Mouse (Mus musculus) stomach, postnatal 0 days (tissue): Measurements from ENCODE around the gene Qpctl. TPM values are rescaled to one million over a fixed set of nuclear protein-coding genes. Genes with fewer than 3 reads are reported as not detected.

Experiments used
- ATAC-seq: fragments of 200-750 bp; cut with Nextera tagmentation; 2 replicates; pipeline ENCODE4 v1.8.0; 2017; ENCODE audit not compliant: low FRiP score, low TSS enrichment
- DNase-seq: peaks from one replicate; pipeline ENCODE4 v3.0.0-alpha.2; 2016; ENCODE audit warnings: low spot score
- H3K27ac ChIP-seq: fragments of 300-500 bp; sonication (generic); replicated peaks from 2 replicates; pipeline ENCODE4 v1.5.1; 2014; ENCODE audit warnings: mild to moderate bottlenecking, control low read depth
- H3K27me3 ChIP-seq: fragments of 300-500 bp; sonication (generic); 2 replicates; pipeline ENCODE4 v1.6.1; 2014; ENCODE audit warnings: low read length; ENCODE audit not compliant: control insufficient read depth, insufficient read depth
- H3K36me3 ChIP-seq: fragments of 300-500 bp; sonication (generic); 2 replicates; pipeline ENCODE4 v1.6.1; 2014; ENCODE audit warnings: low read length, mixed read lengths; ENCODE audit not compliant: control insufficient read depth, insufficient read depth
- H3K4me1 ChIP-seq: fragments of 300-500 bp; sonication (generic); replicated peaks from 2 replicates; pipeline ENCODE4 v1.6.1; 2014; ENCODE audit warnings: antibody characterized with exemption; ENCODE audit not compliant: control insufficient read depth, insufficient read depth
- H3K4me2 ChIP-seq: fragments of 300-500 bp; sonication (generic); replicated peaks from 2 replicates; pipeline ENCODE4 v1.6.1; 2014; ENCODE audit warnings: low read depth, mild to moderate bottlenecking, control low read depth, moderate library complexity
- H3K4me3 ChIP-seq: fragments of 300-500 bp; sonication (generic); 2 replicates; pipeline ENCODE4 v1.5.1; 2014; ENCODE audit warnings: low read depth, low read length, control low read depth
- H3K9ac ChIP-seq: fragments of 300-500 bp; sonication (generic); 2 replicates; pipeline ENCODE4 v1.6.1; 2014; ENCODE audit warnings: mild to moderate bottlenecking, low read length, control low read depth, mixed read lengths
- H3K9me3 ChIP-seq: fragments of 300-500 bp; sonication (generic); 2 replicates; pipeline ENCODE4 v1.6.1; 2016; ENCODE audit warnings: low read length; ENCODE audit not compliant: control insufficient read depth
- CTCF ChIP-seq: IDR thresholded peaks from 2 replicates; pipeline ENCODE4 v1.5.1; 2016; ENCODE audit warnings: antibody characterized with exemption, low read depth, mild to moderate bottlenecking, moderate library complexity
- EP300 ChIP-seq: optimal IDR thresholded peaks from 2 replicates; pipeline ENCODE3; 2016; ENCODE audit warnings: antibody characterized with exemption
- WGBS: fragments of 180-500 bp; shearing (Covaris S2); extraction: QIAGEN DNeasy Blood & Tissue Kit; methylation state at CpG from one replicate; pipeline ENCODE4 v1.1.7; 2014; 5-methylcytosine and 5-hydroxymethylcytosine counted together
- polyA plus RNA-seq: library from polyadenylated mRNA; unstranded; fragments of >200 nt; fragmentation: Nextera tagmentation; extraction: Ambion mirVana; gene quantifications from 2 replicates; pipeline ENCODE4 v1.2.1, GENCODE M21; 2015

The Qpctl gene
- polyA plus RNA-seq, 1 experiment from 2014 or later, result 11.8 TPM

DNA sequence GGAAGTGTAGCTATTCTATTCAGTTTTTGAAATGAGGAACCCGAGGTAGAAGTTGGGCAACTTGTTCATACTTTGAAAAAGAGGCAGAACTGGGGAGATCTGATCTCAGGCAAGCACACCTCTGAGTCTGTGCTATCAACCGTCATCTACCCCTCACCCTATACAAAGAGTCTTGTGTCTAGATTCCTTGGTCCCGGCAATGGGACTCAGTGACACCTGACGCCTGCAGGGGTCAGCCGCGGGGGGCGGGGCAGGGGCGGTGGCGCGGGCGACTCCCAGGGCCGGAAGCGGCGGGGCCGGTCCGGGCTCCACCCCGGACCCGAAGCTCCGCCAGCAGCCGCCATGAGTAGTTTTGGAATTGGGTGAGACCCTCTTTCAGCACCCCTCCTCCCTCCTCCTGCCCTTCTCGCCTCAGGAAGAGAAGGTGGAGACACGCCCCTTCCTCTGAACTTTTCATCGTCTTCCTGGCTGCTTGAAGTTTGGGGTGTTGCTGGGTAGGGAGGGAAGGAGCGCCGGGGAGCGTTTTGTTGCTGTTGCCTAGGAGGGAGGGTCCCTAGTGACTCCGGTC, 31.9 kb upstream of the Qpctl start:
- no peak overlapping the region for H3K27ac ChIP-seq
- H3K4me2 ChIP-seq, result peak overlapping the region; percentile 80
- H3K4me1 ChIP-seq, result 0 out of 2 replicates have a peak, but pooled peaks cover 2% of the 10 kb centered on the region
- H3K36me3 ChIP-seq, result no peaks in the 10 kb centered on the region; the same call in 1 of the 2 replicates
- ATAC-seq, result peak; percentile 43
- no peaks in the 10 kb centered on the region for H3K9me3 ChIP-seq
- H3K4me3 ChIP-seq, result peak overlapping the region; percentile 57
- H3K27me3 ChIP-seq, result peaks cover 20% of the 10 kb centered on the region
- peak overlapping the region; percentile 64 for H3K9ac ChIP-seq
- TF ChIP-seq CTCF (no peak), EP300 (no peak)
- peak; percentile 77 for DNase-seq
- 1% methylated on average over 24 of the region's 27 CpGs for WGBS

- no peak overlapping the region for H3K27ac ChIP-seq
- no peak overlapping the region for H3K9ac ChIP-seq
- H3K9me3 ChIP-seq, result no peaks in the 10 kb centered on the region
- TF ChIP-seq EP300 (no peak), CTCF (no peak)
- no peak overlapping the region for H3K4me3 ChIP-seq
- DNase-seq, result no peak
- H3K4me2 ChIP-seq, result no peak overlapping the region
- H3K27me3 ChIP-seq, result peaks cover 20% of the 10 kb centered on the region
- 38% methylated on average over 6 of the region's 6 CpGs for WGBS
- ATAC-seq, result no peak
- H3K4me1 ChIP-seq, result 0 out of 2 replicates have a peak, but pooled peaks cover 2% of the 10 kb centered on the region
- no peaks in the 10 kb centered on the region; the same call in 1 of the 2 replicates for H3K36me3 ChIP-seq
These were observed 30.8 kb upstream of the Qpctl start for GRCm38 (mm10) chr7:19179936-19180335.

DNA sequence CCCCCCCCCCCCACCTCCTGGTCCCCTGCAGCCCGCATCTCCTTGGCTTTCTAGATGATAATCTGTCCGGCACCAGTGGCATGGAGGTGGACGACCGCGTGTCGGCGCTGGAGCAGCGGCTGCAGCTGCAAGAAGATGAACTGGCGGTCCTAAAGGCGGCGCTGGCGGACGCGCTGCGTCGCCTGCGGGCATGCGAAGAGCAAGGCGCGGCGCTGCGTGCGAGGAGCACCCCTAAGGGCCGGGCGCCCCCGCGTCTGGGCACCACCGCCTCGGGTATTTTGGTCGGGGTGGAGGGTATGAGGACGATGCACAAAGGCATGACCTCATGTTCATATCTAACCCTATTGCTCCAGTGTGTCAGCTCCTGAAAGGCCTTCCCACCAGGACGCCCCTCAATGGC, 30.1 kb upstream of the Qpctl start:
- no peaks in the 10 kb centered on the region for H3K9me3 ChIP-seq
- peak overlapping the region; percentile 17; the same call in 1 of the 2 replicates for H3K4me3 ChIP-seq
- H3K9ac ChIP-seq, result no peak overlapping the region
- H3K27me3 ChIP-seq, result peaks cover 20% of the 10 kb centered on the region
- ATAC-seq (peak; percentile 24), DNase-seq (peak; percentile 82)
- H3K4me1 ChIP-seq, result no peaks in the 10 kb centered on the region
- H3K36me3 ChIP-seq, result no peaks in the 10 kb centered on the region
- peak overlapping the region; percentile 37 for H3K4me2 ChIP-seq
- WGBS, result under 1% methylated on average over 31 of the region's 32 CpGs
- H3K27ac ChIP-seq, result no peak overlapping the region
- TF ChIP-seq EP300 (no peak), CTCF (peak; percentile 83)

DNA sequence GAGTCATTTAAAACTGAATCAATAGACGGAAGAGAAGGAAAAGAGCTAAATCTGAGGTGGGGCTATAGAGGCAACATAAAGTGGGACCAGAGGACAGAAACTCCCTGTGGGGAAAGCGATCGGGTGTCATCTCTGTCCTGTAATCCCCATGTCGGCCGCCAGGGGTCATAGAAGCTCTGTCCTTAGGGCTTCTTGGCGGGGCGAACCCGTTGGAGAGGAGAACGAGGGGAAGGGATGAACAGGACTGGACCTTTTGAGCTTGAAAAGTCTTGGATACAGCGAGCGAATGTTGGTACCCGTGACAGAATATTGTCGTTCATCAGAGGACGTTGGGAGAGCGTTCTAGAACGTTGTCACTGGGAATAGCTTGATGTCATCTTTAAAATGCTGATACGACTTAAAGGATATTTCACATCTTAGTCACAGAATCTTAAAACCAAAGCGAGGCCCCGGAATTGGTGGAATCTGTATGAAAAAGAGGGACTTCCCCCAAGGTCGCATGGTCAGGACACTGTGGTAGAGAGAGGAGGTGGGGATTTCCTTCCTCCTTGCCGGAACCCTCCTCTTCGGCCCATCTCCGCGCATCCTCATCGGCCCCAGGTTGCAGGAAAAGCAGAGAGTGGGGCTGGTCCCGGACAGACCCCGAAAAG, 29.5 kb upstream of the Qpctl start:
- TF ChIP-seq CTCF, result peak; percentile 87
- TF ChIP-seq EP300, result no peak
- Histone ChIP-seq H3K4me3 (0 out of 2 replicates have a peak overlapping the region, but pooled peaks have one; percentile 17), H3K27ac (no peak overlapping the region), H3K4me2 (no peak overlapping the region), H3K36me3 (no peaks in the 10 kb centered on the region), H3K27me3 (peaks cover 20% of the 10 kb centered on the region), H3K9me3 (no peaks in the 10 kb centered on the region), H3K4me1 (no peaks in the 10 kb centered on the region), H3K9ac (no peak overlapping the region)
- DNase-seq, result peak; percentile 72
- WGBS, result 6% methylated on average over 27 of the region's 27 CpGs
- no peak for ATAC-seq

- Histone ChIP-seq H3K9me3 (no peaks in the 10 kb centered on the region), H3K27me3 (peaks cover 20% of the 10 kb centered on the region), H3K4me1 (no peaks in the 10 kb centered on the region), H3K27ac (no peak overlapping the region), H3K36me3 (no peaks in the 10 kb centered on the region), H3K4me3 (no peak overlapping the region), H3K9ac (no peak overlapping the region), H3K4me2 (no peak overlapping the region)
- ATAC-seq, result no peak
- 13% methylated on average over 18 of the region's 18 CpGs for WGBS
- TF ChIP-seq EP300 (no peak), CTCF (no peak)
- DNase-seq, result no peak
These were observed 28.9 kb upstream of the Qpctl start for GRCm38 (mm10) chr7:19178035-19178434.

DNA sequence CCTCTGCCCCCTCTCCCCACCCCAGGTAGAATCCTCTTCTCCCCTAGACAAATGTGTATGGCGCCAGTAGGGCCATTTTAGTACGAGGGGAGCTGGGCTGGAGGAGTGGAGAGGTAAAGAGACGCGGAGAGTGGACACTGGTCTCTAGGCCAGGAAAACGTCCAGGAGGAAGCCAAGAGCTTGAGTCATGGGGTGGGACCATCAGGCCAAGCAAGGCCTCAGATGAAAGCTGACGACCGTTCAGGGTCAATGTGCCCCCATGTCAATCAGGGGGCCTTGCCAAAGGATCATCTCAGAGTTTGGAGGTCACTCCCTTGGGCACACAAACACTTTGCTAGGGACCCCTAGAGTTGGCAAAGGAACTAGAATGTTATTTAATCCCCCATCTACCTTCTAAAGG, 28.1 kb upstream of the Qpctl start:
- no peak overlapping the region for H3K4me2 ChIP-seq
- no peak overlapping the region for H3K27ac ChIP-seq
- no peaks in the 10 kb centered on the region for H3K9me3 ChIP-seq
- ATAC-seq (no peak), DNase-seq (no peak)
- 75% methylated on average over 7 of the region's 7 CpGs for WGBS
- no peak overlapping the region for H3K9ac ChIP-seq
- H3K4me3 ChIP-seq, result no peak overlapping the region
- TF ChIP-seq EP300, result no peak
- no peak for TF ChIP-seq CTCF
- no peaks in the 10 kb centered on the region for H3K36me3 ChIP-seq
- peaks cover 20% of the 10 kb centered on the region for H3K27me3 ChIP-seq
- no peaks in the 10 kb centered on the region for H3K4me1 ChIP-seq
